Mouse (Mus musculus): ENCODE results near the gene Pdxk.

DNA sequence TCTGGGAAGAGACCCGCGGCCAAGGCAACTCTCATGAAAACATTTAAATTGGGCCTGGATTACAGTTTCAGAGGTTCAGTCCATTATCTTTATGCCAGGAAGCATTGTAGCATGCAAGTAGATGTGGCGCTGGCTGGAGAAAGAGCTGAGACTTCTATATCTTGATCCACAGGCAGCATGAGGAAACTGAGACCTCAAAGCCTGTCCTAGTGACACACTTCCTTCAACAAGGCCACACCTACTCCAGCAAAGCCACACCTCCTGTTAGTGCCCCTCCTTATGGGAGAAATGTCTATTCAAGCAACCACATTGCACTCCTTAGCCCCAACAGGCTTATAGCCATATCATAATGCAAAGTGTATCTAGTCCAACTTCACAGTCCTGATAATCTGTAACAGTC is 42.2 kb downstream of the Pdxk start:
- no peak for TF ChIP-seq SMC3 (IDR thresholded peaks at IDR 0.05; ENCODE audit: low read depth, low read length)
- no peak for TF ChIP-seq BHLHE40 (IDR thresholded peaks at IDR 0.05; ENCODE audit: low read depth, low read length)
- no peak for TF ChIP-seq RAD21 (IDR thresholded peaks at IDR 0.05; ENCODE audit: low read depth, low read length)
- no peak for TF ChIP-seq CTCF (conservative IDR thresholded peaks at IDR 0.05 in 1 of 2, IDR thresholded peaks at IDR 0.05 in 1 of 2; ENCODE audit: low read depth in 2 of 2, low read length in 2 of 2)
- TF ChIP-seq POLR2A (IDR thresholded peaks at IDR 0.05; ENCODE audit: low read depth, low read length), result peak; percentile 25; the same call in 1 of the 2 replicates
- no peak for TF ChIP-seq MYC (IDR thresholded peaks at IDR 0.05; ENCODE audit: low read depth, low read length)
- no peak for TF ChIP-seq RCOR1 (conservative IDR thresholded peaks at IDR 0.05; ENCODE audit: low read depth, low read length)
- TF ChIP-seq UBTF (IDR thresholded peaks at IDR 0.05; ENCODE audit: low read depth, low read length), result no peak
